Mouse (Mus musculus) cerebellum, postnatal 25 days (tissue): Measurements from ENCODE around the gene Mettl23.
A peak's percentile ranks its signal among the peaks of the same experiment; 100 is the strongest.
"Not testable (repeated sequence)": the region's sequence is repeated elsewhere in the genome, so short reads cannot be mapped to it uniquely, and the experiment has no call there.

Experiments used
- DNase-seq, 2 experiments: peaks; one replicate each; pipeline ENCODE4 v3.0.0; 2021; ENCODE audit warnings: mixed read lengths in 2 of 2

The Mettl23 gene

DNA sequence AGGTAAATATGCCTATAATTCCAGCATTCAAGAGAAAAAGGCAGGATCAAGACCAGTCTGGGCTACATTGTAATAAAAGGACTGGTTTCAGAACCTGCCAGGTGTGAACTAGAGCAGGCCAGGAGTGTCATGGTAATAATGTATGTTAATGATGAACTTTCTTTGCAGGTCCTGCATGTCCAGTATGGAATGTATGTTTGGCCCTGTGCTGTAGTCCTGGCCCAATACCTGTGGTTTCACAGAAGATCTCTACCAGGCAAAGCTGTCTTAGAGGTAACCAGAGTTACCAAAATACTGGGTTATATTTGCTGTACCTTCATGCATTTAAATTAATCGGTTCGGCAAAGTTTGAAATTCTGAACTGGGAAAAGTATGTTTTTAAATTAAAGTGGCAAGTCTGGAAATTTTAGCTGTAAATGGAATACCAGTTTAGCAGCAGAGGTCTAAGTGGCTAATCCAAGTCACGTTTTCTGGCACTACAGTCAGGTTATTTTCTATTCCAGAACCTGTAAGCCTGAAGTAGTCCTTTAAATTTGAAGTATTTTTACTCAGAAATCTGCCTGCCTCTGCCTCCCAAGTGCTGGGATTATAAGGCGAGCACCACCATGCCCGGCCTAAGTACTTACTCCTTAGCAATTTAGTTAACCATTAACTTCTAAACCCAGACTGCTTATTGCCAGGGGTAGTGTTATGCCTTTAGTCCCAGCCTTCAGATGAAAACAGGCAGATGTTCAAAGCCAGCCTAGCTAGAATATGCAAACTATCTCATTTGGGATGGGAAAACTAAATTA lies 5.2 kb downstream of the Mettl23 start:
- no peak for DNase-seq

DNA sequence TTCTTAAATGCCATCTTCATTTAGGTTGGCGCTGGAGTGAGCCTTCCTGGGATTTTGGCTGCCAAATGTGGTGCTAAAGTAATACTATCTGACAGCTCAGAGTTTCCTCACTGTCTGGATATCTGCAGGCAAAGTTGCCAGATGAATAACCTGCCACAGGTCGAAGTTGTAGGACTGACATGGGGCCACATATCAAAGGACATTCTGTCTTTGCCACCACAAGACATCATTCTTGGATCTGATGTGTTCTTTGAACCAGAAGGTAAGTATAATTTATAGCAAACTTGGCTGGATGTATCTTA lies 5.8 kb downstream of the Mettl23 start:
- DNase-seq: not testable (repeated sequence)

GRCm38 (mm10) chr11:116849587-116849986 lies 6.5 kb downstream of the Mettl23 start:
- no peak for DNase-seq

DNA sequence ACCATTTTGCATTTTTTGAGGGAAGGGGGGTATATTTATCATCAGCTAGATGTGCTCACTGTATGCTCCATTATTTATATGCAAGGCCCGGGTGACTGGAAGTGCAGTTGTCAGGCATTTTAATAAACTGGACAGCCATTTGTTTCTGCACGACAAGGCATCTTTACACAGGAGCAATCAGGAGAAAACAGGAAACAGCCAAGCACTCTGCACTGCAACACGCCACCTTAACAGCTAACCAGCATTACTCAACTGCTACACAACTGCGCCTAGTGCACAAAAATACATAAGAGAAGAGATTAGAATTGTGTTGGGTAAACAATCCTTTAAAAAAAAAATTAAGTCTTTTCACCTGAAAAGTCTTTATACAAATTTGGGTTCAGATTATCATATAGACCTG lies 7.0 kb downstream of the Mettl23 start:
- no peak for DNase-seq

- no peak for DNase-seq
Measured at GRCm38 (mm10) chr11:116850833-116851477, 7.9 kb downstream of the Mettl23 start.

GRCm38 (mm10) chr11:116851576-116852290 lies 8.7 kb downstream of the Mettl23 start:
- no peak for DNase-seq

GRCm38 (mm10) chr11:116852291-116852890 lies 9.3 kb downstream of the Mettl23 start, which contains the start of gene Mfsd11:
Gene Mfsd11, plus strand, starts transcription at chr11:116852440.
- DNase-seq: peak; percentile 86 to 90

GRCm38 (mm10) chr11:116852891-116853511 lies 9.9 kb downstream of the Mettl23 start, which contains the start of gene Srsf2:
Gene Srsf2, minus strand, starts transcription at chr11:116853094.
- DNase-seq: peak; percentile 98 to 99

DNA sequence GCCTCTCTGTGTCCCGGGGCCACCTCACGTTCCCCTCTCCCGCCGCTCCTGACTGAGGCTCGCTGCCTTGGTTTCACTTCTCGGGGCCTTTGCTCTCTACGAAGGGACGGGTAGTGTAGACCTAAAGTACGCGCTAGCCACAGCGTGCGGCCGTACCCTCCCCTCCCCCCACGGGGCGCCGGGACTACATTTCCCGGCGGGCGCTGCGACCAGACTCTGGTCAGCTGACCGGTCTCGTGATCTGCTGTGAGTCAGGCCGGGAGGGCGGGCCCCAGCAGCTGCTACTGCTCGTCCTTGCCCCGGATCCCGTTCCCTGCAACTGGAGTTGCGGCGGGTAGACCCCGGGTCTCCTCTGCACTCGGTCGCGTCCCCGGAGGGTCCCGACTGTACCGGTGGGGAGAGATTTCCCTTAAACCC lies 10.4 kb downstream of the Mettl23 start:
- peak; percentile 99 for DNase-seq

GRCm38 (mm10) chr11:116854279-116854678 lies 11.2 kb downstream of the Mettl23 start:
- DNase-seq: no peak

- DNase-seq: no peak
Measured at GRCm38 (mm10) chr11:116857183-116857850, 14.2 kb downstream of the Mettl23 start.

GRCm38 (mm10) chr11:116864444-116864843 lies 21.4 kb downstream of the Mettl23 start:
- DNase-seq: no peak

DNA sequence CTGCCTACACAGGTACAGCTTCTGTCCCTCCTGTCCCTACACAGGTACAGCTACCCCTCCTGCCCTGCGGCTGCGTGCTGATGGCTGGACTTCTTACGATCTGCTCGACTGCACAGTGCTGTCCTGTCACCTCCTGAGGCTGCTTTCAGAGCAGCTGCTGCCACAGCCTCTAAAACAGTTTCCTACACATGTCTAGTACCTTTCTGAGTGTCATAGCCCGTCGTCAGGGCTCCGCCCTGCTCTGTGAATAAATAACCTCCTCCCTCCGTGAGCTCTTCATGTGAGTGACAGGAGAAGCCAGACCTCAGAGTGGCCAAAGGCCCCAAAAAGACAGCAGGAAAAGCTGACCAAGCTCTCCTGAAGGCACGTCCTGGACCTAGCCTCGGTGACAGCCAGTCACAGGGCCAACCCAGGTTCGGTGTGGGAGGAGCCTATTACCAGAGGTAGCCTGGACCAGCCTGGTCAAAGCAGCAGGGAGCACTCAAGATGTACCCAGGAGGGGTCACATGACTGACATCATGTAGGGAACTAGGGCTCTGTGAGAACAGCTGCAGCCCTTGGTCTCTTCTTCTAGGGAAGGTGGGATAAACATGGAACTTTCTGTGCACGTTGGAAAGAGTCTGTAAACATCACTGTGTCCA lies 23.0 kb downstream of the Mettl23 start:
- no peak for DNase-seq

DNA sequence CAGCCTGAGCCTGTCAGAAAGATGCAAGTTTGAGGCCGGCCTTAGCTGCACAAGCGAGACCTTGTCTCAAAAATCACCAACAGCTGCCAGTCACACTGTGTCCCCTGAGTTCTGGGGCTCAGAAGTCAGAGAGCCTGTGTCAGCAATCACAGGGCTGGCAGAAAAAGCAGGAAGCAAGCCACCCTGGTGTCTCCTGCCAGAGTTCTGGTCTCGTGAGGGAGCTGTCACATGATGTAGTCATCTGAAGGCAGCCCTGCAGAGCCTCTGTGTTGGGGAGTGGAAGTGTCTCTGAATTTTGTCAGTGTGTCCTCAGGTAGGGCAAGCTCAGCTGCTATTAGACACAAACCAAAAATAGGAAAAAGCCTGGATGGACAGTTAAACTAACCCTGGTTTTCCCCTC lies 25.1 kb downstream of the Mettl23 start:
- no peak for DNase-seq

- DNase-seq: no peak
Measured at GRCm38 (mm10) chr11:116869223-116869622, 26.1 kb downstream of the Mettl23 start.

DNA sequence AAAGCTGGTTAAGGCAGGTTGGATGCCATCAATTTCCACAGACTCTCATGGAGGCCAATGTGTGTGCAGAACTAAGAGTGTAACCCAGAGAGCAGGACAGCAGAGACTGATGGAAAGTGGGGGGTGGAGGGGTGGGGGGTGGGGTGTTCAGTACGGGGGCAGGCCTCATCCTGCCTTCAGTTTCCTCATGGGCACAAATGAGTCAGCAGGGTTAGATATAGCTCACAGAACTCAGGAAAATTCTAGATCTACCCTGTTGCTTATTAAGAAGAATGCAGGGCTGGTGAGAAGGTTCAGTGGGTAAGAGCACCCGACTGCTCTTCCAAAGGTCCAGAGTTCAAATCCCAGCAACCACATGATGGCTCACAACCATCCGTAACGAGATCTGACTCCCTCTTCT lies 26.6 kb downstream of the Mettl23 start:
- DNase-seq: no peak

GRCm38 (mm10) chr11:116871538-116871937 lies 28.5 kb downstream of the Mettl23 start:
- DNase-seq: no peak

- no peak for DNase-seq
Measured at GRCm38 (mm10) chr11:116873987-116874386, 30.9 kb downstream of the Mettl23 start.

GRCm38 (mm10) chr11:116878454-116878853 lies 35.4 kb downstream of the Mettl23 start:
- DNase-seq: peak in 1 of 2 experiments; percentile 46

GRCm38 (mm10) chr11:116880839-116881238 lies 37.8 kb downstream of the Mettl23 start:
- peak; percentile 46 to 61 for DNase-seq

DNA sequence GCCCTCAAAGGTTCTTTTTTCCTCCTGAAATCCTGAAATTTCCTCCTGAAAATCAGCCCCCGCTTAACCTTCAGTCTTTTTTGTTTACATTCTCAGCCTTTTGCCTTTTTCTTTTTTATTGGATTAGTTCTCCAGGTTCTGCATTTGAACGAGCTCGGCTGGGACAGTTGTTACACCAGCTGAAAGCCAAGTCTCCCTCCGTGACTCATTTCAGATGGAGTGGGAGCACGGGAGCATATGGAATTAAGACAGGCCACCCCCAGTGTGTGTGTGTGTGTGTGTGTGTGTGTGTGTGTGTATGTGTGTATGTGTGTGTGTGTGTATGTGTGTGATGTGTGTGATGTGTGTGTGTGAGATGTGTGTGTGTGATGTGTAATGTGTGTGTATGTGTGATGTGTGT lies 38.4 kb downstream of the Mettl23 start:
- no peak for DNase-seq

- DNase-seq: no peak
Measured at GRCm38 (mm10) chr11:116882446-116882845, 39.4 kb downstream of the Mettl23 start.
